Mouse (Mus musculus) midbrain, embryonic 10.5 days (tissue): Measurements from ENCODE around the gene Ccser2. TPM values are rescaled to one million over a fixed set of nuclear protein-coding genes. Genes with fewer than 3 reads are reported as not detected.

Source experiments
- DNase-seq: peaks from one replicate; pipeline ENCODE4 v3.0.0-alpha.2; 2017; ENCODE audit warnings: low spot score
- H3K27ac ChIP-seq: fragments of 300-500 bp; sonication (generic); replicated peaks from 2 replicates; pipeline ENCODE4 v1.5.1; 2016; ENCODE audit warnings: mild to moderate bottlenecking
- H3K27me3 ChIP-seq: fragments of 300-500 bp; sonication (generic); 2 replicates; pipeline ENCODE4 v1.6.1; 2016; ENCODE audit warnings: low read depth, mild to moderate bottlenecking; ENCODE audit not compliant: poor library complexity, severe bottlenecking
- H3K36me3 ChIP-seq: fragments of 300-500 bp; sonication (generic); 2 replicates; pipeline ENCODE4 v1.6.1; 2016; ENCODE audit warnings: mild to moderate bottlenecking, moderate library complexity
- H3K4me1 ChIP-seq: fragments of 300-500 bp; sonication (generic); 2 replicates; pipeline ENCODE4 v1.6.1; 2016
- H3K4me3 ChIP-seq: fragments of 300-500 bp; sonication (generic); 2 replicates; pipeline ENCODE4 v1.5.1; 2016; ENCODE audit warnings: mild to moderate bottlenecking, moderate library complexity
- H3K9me3 ChIP-seq: fragments of 300-500 bp; sonication (generic); replicated peaks from 2 replicates; pipeline ENCODE4 v1.6.1; 2016; ENCODE audit warnings: mild to moderate bottlenecking
- WGBS: fragments of 180-500 bp; shearing (Covaris S2); methylation state at CpG from one replicate; pipeline ENCODE4 v1.1.7; 2016; 5-methylcytosine and 5-hydroxymethylcytosine counted together
- polyA plus RNA-seq: library from polyadenylated mRNA; unstranded; fragments of >200 nt; fragmentation: Nextera tagmentation; extraction: Ambion mirVana; gene quantifications from 2 replicates; pipeline ENCODE4 v1.2.1, GENCODE M21; 2016

Ccser2 gene
- polyA plus RNA-seq, 1 experiment from 2014 or later, result 24.6 TPM

- DNase-seq, result no peak
- no peak overlapping the region for H3K4me3 ChIP-seq
- H3K9me3 ChIP-seq, result no peaks in the 10 kb centered on the region
- peaks cover 23% of the 10 kb centered on the region for H3K4me1 ChIP-seq
- 89% methylated on average over 3 of the region's 3 CpGs for WGBS
- no peaks in the 10 kb centered on the region for H3K27me3 ChIP-seq
- H3K27ac ChIP-seq, result no peak overlapping the region
- H3K36me3 ChIP-seq, result no peaks in the 10 kb centered on the region
These were observed 1.4 kb upstream of the Ccser2 start for GRCm38 (mm10) chr14:36969861-36970420.

GRCm38 (mm10) chr14:36968076-36968627 lies 425 bp downstream of the Ccser2 start:
- DNase-seq, result no peak
- under 1% methylated on average over 49 of the region's 49 CpGs for WGBS
- no peaks in the 10 kb centered on the region for H3K9me3 ChIP-seq
- H3K27me3 ChIP-seq, result no peaks in the 10 kb centered on the region
- H3K4me1 ChIP-seq, result peaks cover 23% of the 10 kb centered on the region
- H3K36me3 ChIP-seq, result no peaks in the 10 kb centered on the region
- peak overlapping the region; percentile 82 for H3K4me3 ChIP-seq
- peak overlapping the region; percentile 93 for H3K27ac ChIP-seq

GRCm38 (mm10) chr14:36965421-36965820 lies 3.2 kb downstream of the Ccser2 start:
- DNase-seq, result no peak
- H3K4me3 ChIP-seq, result no peak overlapping the region
- H3K4me1 ChIP-seq, result peaks cover 23% of the 10 kb centered on the region
- 46% methylated on average over 3 of the region's 3 CpGs for WGBS
- H3K36me3 ChIP-seq, result no peaks in the 10 kb centered on the region
- H3K27ac ChIP-seq, result no peak overlapping the region
- H3K9me3 ChIP-seq, result no peaks in the 10 kb centered on the region
- no peaks in the 10 kb centered on the region for H3K27me3 ChIP-seq

GRCm38 (mm10) chr14:36962477-36962876 lies 6.1 kb downstream of the Ccser2 start:
- Histone ChIP-seq H3K27me3 (no peaks in the 10 kb centered on the region), H3K9me3 (no peaks in the 10 kb centered on the region), H3K4me3 (no peak overlapping the region), H3K4me1 (peaks cover 15% of the 10 kb centered on the region), H3K27ac (no peak overlapping the region), H3K36me3 (no peaks in the 10 kb centered on the region)
- 89% methylated on average over 2 of the region's 2 CpGs for WGBS
- no peak for DNase-seq

- Histone ChIP-seq H3K9me3 (no peaks in the 10 kb centered on the region), H3K27ac (no peak overlapping the region), H3K36me3 (no peaks in the 10 kb centered on the region), H3K27me3 (no peaks in the 10 kb centered on the region), H3K4me3 (no peak overlapping the region), H3K4me1 (no peaks in the 10 kb centered on the region)
- 95% methylated on average over 6 of the region's 6 CpGs for WGBS
- no peak for DNase-seq
These were observed 10.9 kb downstream of the Ccser2 start for GRCm38 (mm10) chr14:36957719-36958118.

- no peaks in the 10 kb centered on the region for H3K9me3 ChIP-seq
- no peaks in the 10 kb centered on the region for H3K27me3 ChIP-seq
- H3K36me3 ChIP-seq, result no peaks in the 10 kb centered on the region
- no peak for DNase-seq
- H3K4me1 ChIP-seq, result no peaks in the 10 kb centered on the region
- no peak overlapping the region for H3K27ac ChIP-seq
- H3K4me3 ChIP-seq, result no peak overlapping the region
- 85% methylated on average over 6 of the region's 6 CpGs for WGBS
These were observed 11.3 kb downstream of the Ccser2 start for GRCm38 (mm10) chr14:36957261-36957660.

- H3K9me3 ChIP-seq, result no peaks in the 10 kb centered on the region
- no peaks in the 10 kb centered on the region for H3K27me3 ChIP-seq
- no peak overlapping the region for H3K27ac ChIP-seq
- 75% methylated on average over 5 of the region's 5 CpGs for WGBS
- DNase-seq, result no peak
- H3K4me1 ChIP-seq, result no peaks in the 10 kb centered on the region
- no peaks in the 10 kb centered on the region for H3K36me3 ChIP-seq
- H3K4me3 ChIP-seq, result no peak overlapping the region
These were observed 11.9 kb downstream of the Ccser2 start for GRCm38 (mm10) chr14:36956717-36957116.

- Histone ChIP-seq H3K27ac (no peak overlapping the region), H3K4me1 (no peaks in the 10 kb centered on the region), H3K27me3 (no peaks in the 10 kb centered on the region), H3K36me3 (no peaks in the 10 kb centered on the region), H3K9me3 (no peaks in the 10 kb centered on the region), H3K4me3 (no peak overlapping the region)
- no peak for DNase-seq
- 92% methylated on average over 10 of the region's 10 CpGs for WGBS
These were observed 15.7 kb downstream of the Ccser2 start for GRCm38 (mm10) chr14:36952687-36953426.

GRCm38 (mm10) chr14:36952142-36952541 lies 16.4 kb downstream of the Ccser2 start:
- no peak overlapping the region for H3K4me3 ChIP-seq
- H3K9me3 ChIP-seq, result no peaks in the 10 kb centered on the region
- WGBS, result 36% methylated on average over 2 of the region's 2 CpGs
- no peak overlapping the region for H3K27ac ChIP-seq
- peak; percentile 14 for DNase-seq
- no peaks in the 10 kb centered on the region for H3K4me1 ChIP-seq
- H3K36me3 ChIP-seq, result no peaks in the 10 kb centered on the region
- H3K27me3 ChIP-seq, result no peaks in the 10 kb centered on the region

- no peak overlapping the region for H3K27ac ChIP-seq
- H3K4me1 ChIP-seq, result no peaks in the 10 kb centered on the region
- H3K36me3 ChIP-seq, result peaks cover 17% of the 10 kb centered on the region
- no peaks in the 10 kb centered on the region for H3K9me3 ChIP-seq
- 75% methylated on average over 5 of the region's 5 CpGs for WGBS
- no peaks in the 10 kb centered on the region for H3K27me3 ChIP-seq
- no peak for DNase-seq
- no peak overlapping the region for H3K4me3 ChIP-seq
These were observed 25.9 kb downstream of the Ccser2 start for GRCm38 (mm10) chr14:36942716-36943115.

GRCm38 (mm10) chr14:36937941-36938340 lies 30.6 kb downstream of the Ccser2 start:
- Histone ChIP-seq H3K36me3 (peaks cover 23% of the 10 kb centered on the region), H3K27me3 (no peaks in the 10 kb centered on the region), H3K4me3 (no peak overlapping the region), H3K9me3 (no peaks in the 10 kb centered on the region), H3K27ac (no peak overlapping the region), H3K4me1 (no peaks in the 10 kb centered on the region)
- WGBS, result 74% methylated on average over 2 of the region's 2 CpGs
- DNase-seq, result no peak

- Histone ChIP-seq H3K4me1 (no peaks in the 10 kb centered on the region), H3K27me3 (no peaks in the 10 kb centered on the region), H3K4me3 (no peak overlapping the region), H3K27ac (no peak overlapping the region), H3K36me3 (peaks cover 23% of the 10 kb centered on the region), H3K9me3 (no peaks in the 10 kb centered on the region)
- peak; percentile 15 for DNase-seq
- 74% methylated on average over 7 of the region's 7 CpGs for WGBS
These were observed 31.3 kb downstream of the Ccser2 start for GRCm38 (mm10) chr14:36937080-36937878.
